Mouse (Mus musculus) adrenal gland, adult 8-10 months (tissue): ENCODE measurements around the gene Foxp1. TPM values are rescaled to one million over a fixed set of nuclear protein-coding genes. Genes with fewer than 3 reads are reported as not detected.

Source experiments
- DNase-seq: peaks from one replicate; pipeline ENCODE4 v3.0.0; 2022
- total RNA-seq, 4 experiments: library from RNA; stranded (reverse); gene quantifications; 2 replicates each; pipeline ENCODE4 v1.2.4; 2022

Foxp1 gene
- total RNA-seq, 4 experiments from 2014 or later = 37.1 to 93.2 (median 58.8) TPM

GRCm38 (mm10) chr6:99359036-99359698 lies 163.4 kb downstream of the Foxp1 start:
- DNase-seq = no peak

GRCm38 (mm10) chr6:99357931-99358330 lies 164.6 kb downstream of the Foxp1 start:
- no peak for DNase-seq

GRCm38 (mm10) chr6:99354338-99354737 lies 168.2 kb downstream of the Foxp1 start:
- DNase-seq = no peak

GRCm38 (mm10) chr6:99353441-99353840 lies 169.1 kb downstream of the Foxp1 start:
- DNase-seq = no peak

GRCm38 (mm10) chr6:99350566-99350965 lies 172.0 kb downstream of the Foxp1 start:
- DNase-seq = no peak

- no peak for DNase-seq
These were observed 172.4 kb downstream of the Foxp1 start for GRCm38 (mm10) chr6:99350156-99350555.

- no peak for DNase-seq
These were observed 174.7 kb downstream of the Foxp1 start for GRCm38 (mm10) chr6:99347836-99348235.

GRCm38 (mm10) chr6:99344966-99345365 lies 177.6 kb downstream of the Foxp1 start:
- DNase-seq = no peak

- no peak for DNase-seq
These were observed 178.2 kb downstream of the Foxp1 start for GRCm38 (mm10) chr6:99344357-99344756.

- no peak for DNase-seq
These were observed 178.7 kb downstream of the Foxp1 start for GRCm38 (mm10) chr6:99343815-99344214.

GRCm38 (mm10) chr6:99342416-99342815 lies 180.1 kb downstream of the Foxp1 start:
- DNase-seq = no peak

GRCm38 (mm10) chr6:99340902-99341301 lies 181.6 kb downstream of the Foxp1 start:
- DNase-seq = no peak

GRCm38 (mm10) chr6:99339986-99340721 lies 182.4 kb downstream of the Foxp1 start:
- DNase-seq = no peak

- no peak for DNase-seq
These were observed 183.2 kb downstream of the Foxp1 start for GRCm38 (mm10) chr6:99339343-99339620.

GRCm38 (mm10) chr6:99338593-99339342 lies 183.8 kb downstream of the Foxp1 start:
- no peak for DNase-seq

- DNase-seq = no peak
These were observed 184.3 kb downstream of the Foxp1 start for GRCm38 (mm10) chr6:99338174-99338573.

GRCm38 (mm10) chr6:99337575-99337974 lies 184.9 kb downstream of the Foxp1 start:
- no peak for DNase-seq

- DNase-seq = no peak
These were observed 186.3 kb downstream of the Foxp1 start for GRCm38 (mm10) chr6:99336191-99336590.

- DNase-seq = no peak
These were observed 187.2 kb downstream of the Foxp1 start for GRCm38 (mm10) chr6:99335174-99335830.

GRCm38 (mm10) chr6:99334255-99334654 lies 188.3 kb downstream of the Foxp1 start:
- DNase-seq = no peak

GRCm38 (mm10) chr6:99333127-99333526 lies 189.4 kb downstream of the Foxp1 start:
- DNase-seq = no peak

- DNase-seq = no peak
These were observed 192.4 kb downstream of the Foxp1 start for GRCm38 (mm10) chr6:99330169-99330568.

- DNase-seq = no peak
These were observed 193.9 kb downstream of the Foxp1 start for GRCm38 (mm10) chr6:99328634-99329033.
